Mouse (Mus musculus) layer of hippocampus, postnatal 10 days (tissue): ENCODE measurements at regions not wholly inside any gene's neighbourhood (a gene's known extent, or its start where the extent isn't known, plus 50 kb on each side); places are given as distances from the start of the nearest gene placed in this dataset.

Experiments used
- DNase-seq, 2 experiments: peaks; one replicate each; pipeline ENCODE4 v3.0.0; 2021; ENCODE audit warnings: low spot score in 2 of 2

DNA sequence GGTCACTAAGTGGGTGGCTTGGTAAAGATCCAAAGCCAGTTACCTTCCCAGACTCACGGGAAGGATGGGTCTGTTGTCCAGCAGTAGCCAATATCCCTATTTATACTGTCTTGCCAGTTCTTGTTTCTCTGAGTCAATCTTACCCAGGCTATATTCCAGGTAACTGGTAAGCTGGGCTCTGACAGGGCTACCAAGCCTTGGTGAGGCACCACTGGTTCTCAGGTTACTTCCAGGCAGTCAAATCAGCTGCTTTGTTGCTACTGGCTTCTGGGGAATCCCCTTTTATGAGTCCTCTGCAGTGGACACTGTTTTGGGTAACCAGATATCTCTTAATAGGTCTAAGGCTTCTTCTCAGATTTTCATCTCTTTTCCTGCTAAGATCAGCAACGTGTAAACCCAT lies 178.8 kb upstream of the Nampt start:
- DNase-seq = no peak

- no peak for DNase-seq
Observed at GRCm38 (mm10) chr12:32642493-32642892, 176.9 kb upstream of the Nampt start.

GRCm38 (mm10) chr12:32653096-32653495 lies 166.2 kb upstream of the Nampt start:
- DNase-seq = no peak

- DNase-seq = no peak
Observed at GRCm38 (mm10) chr12:32656194-32656593, 163.2 kb upstream of the Nampt start.

- no peak for DNase-seq
Observed at GRCm38 (mm10) chr12:32661782-32662413, 157.4 kb upstream of the Nampt start.

DNA sequence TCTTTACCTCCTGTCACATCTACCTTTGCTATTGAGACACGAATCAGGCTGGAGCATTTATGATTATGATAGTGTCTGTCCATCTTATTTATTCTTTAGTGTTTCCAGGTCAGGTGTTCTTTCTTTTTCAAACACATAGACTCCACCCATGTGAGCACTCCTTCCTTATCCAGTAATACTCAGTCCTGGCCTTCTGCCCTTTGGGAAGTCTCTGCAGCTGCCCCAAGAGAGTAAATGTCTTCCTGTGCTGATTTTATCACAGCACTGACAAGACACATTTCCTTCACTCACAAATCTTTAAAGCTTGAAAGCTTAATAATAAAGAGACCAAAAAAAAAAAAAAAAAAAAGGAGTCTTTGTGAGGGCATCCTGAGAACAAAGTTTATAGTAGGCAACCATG lies 153.3 kb upstream of the Nampt start:
- no peak for DNase-seq

GRCm38 (mm10) chr12:32677908-32678307 lies 141.4 kb upstream of the Nampt start:
- DNase-seq = no peak

GRCm38 (mm10) chr12:32678756-32679155 lies 140.6 kb upstream of the Nampt start:
- DNase-seq = no peak

DNA sequence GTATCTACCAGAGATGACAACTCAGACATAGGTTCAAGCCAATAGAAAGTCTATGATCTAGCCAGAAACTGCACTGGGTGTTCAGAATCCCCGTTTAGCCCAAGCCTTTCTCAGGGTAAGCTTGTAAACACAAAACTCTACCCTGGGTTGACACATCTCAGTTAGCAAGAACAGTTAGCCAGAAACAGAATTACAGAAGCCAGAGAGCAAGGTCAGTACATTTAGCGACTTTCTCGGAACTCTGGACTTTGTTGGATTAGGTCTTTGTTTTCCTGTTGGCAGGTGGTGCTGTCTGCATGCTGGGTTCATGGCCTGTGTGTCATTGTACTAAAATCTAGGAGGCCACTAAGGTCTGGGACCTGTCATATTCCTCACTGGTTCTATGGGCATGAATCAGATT lies 137.4 kb upstream of the Nampt start:
- DNase-seq = no peak

DNA sequence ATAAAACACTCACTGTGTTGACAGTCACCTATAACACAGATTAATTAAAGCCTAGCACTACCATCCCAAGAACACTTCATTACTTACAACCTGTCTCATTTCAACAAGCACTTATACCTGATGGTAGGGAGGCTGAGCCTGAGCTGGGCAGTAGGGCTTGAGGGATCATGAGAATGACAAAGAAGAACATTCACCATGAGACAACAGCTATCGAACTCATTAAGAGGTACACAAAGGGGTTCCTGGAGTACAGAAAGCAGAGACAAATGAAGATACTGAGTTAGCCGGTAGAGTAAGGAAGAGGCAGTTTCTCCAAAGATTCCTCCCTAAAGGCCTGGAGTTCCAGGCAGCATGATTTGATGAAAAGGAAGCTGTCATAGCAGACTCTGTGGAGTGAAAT lies 136.0 kb upstream of the Nampt start:
- DNase-seq = no peak

DNA sequence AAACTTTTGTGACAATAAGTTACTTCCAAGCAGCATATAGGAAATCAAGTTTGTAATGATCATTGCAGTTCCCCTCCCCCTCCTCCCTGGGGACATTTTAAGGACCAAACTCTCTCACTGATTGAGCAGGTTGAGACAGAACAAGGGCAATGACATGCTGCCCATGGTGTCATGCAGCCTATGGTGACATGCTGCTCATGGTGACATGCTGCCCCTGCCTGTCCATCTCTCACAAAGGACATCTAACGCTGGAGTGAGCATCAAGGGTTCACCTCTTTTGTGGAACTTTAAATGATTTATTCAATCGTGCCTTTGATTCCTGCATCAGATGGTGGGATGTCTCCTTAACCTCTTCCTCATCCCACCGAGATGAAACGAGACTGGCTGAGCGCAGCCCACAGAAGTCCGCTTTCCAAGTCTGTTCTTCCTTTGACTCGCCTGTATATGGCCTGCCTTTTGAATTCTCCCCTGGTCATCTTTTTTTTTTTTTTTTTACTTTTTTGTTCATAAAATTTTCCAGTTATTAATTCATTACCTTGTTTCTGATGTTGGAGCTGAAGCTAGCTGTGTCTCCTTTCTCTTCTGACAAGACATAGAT lies 133.5 kb upstream of the Nampt start:
- no peak for DNase-seq

GRCm38 (mm10) chr12:32689361-32689760 lies 130.0 kb upstream of the Nampt start:
- no peak for DNase-seq

DNA sequence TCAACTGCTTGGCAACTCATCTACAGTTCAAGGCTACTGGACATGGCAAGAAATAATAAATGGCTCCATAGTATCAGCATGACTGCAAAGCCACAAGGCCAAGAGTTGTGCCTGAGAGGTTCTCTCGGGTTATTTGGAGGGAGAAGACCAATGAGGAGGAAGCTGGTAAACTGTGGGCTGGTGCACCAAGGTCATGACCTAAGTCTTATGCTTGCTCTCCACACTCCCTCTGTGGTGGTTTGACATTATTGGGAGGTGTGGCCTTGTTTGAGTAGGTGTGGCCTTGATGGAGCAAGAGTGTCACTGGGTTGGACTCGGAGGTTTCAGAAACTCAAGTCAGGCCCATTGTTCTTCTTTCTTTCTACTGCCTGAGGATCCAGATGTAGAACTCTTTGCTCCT lies 129.2 kb upstream of the Nampt start:
- no peak for DNase-seq

GRCm38 (mm10) chr12:32692081-32692819 lies 127.1 kb upstream of the Nampt start:
- DNase-seq = no peak

DNA sequence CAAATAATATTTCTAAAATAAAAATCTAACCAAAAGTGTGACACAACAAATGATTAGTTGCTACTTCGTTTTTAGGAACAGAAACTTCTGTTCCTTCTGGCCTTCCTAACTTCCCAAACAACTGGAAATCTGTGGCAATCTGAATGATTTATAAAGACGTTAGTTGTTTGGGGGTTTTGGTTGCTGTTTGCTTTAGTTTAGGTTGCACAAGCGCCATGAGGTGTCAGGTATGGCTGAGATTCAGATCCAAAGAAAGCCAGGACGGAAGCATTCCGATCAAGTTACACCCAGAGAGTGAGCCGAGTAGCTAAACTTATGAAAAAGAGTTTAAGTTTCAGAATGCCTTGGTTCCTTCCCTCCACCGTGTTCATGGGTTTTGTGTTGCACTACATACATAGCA lies 126.4 kb upstream of the Nampt start:
- no peak for DNase-seq

GRCm38 (mm10) chr12:32693678-32694077 lies 125.7 kb upstream of the Nampt start:
- no peak for DNase-seq

DNA sequence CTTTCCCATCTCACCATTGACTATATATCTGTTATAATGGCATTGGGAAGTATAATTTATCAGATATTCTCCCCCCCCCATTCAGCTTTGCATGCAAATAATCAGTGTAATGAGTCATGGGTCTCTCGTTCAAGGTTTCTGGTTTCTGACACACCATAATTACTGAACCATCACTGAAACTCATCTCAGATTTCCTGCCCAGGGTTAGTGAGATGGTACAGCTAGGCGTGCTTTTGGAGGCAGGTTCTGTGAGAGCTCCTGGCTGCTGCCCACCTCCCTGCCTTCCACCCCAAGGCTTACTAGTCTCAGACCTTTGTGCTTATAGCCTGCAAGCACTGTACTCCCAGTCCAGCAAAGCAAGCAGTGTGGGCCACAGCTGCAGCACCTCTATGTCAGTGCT lies 122.5 kb upstream of the Nampt start:
- DNase-seq = no peak

GRCm38 (mm10) chr12:32709188-32709587 lies 110.2 kb upstream of the Nampt start:
- no peak for DNase-seq

DNA sequence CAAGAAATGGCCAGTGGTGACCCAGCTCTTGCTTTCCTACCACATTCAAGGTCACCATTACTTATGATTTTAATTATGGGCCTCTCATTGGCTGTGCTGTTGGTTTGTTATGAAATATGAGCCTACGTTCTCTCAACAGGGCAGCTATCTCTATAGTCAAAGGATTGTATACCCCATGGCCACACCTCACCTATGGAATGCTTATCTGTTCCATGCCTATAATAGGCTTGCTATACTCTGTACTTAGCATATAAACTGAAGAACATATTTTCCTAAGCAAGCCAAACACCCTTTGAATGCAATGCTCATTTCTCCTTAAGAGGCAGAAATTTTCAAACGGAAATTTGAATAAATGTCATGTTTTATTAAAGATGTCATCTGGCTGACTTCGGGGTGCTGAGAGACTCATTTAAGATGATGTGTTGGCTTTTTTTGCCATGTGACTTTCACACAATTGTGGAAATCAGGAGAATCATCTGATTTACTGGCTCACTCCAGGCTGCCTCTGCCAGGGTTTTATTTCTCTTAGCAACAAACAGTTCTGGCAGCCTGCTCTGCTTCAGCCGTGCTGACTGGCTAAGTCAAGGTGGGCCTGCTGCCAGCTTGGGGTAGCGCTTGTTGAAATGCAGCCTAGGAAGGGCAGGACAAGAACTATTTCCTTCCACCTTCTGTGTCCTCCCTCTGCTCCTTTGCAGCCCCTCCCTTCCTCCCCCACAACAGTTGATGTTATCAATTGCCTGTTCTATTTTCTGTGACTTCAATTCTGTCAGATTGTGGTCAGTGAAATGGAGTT lies 102.0 kb upstream of the Nampt start:
- peak; percentile 89 to 91 for DNase-seq

GRCm38 (mm10) chr12:32719203-32719602 lies 100.1 kb upstream of the Nampt start:
- peak in 1 of 2 experiments; percentile 13 for DNase-seq

DNA sequence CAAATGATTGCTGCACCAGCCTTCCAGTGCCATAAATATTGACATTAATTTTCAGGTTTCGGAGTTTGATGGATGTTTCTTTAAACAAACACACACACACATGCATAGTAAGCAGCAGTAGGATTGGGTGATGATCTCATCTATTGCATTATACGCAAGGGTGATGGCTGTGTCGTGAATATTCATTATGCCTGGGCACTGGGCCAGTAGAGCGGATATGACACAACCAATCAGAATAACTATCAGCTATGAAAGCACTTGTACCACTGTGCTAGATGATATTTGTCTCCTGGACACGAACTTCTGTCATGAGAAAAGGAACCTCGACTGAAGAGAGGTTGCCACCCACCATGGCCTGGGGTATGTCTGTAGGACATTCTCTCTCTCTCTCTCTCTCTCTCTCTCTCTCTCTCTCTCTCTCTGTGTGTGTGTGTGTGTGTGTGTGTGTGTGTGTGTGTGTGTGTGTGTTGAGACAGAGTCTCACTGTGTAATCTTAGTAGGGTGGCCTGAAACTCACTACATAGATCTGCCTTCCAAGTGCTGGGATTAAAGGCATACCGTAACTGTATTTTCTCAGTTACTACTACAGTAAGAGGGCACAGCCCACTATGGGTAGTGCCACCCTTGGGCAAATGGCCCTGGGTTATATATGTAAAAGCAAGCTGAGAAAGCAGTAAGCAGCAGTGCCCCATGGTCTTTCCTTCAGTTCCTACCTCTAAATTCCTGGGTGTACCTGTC lies 94.7 kb upstream of the Nampt start:
- DNase-seq = no peak
